In the genomic region with DNA sequence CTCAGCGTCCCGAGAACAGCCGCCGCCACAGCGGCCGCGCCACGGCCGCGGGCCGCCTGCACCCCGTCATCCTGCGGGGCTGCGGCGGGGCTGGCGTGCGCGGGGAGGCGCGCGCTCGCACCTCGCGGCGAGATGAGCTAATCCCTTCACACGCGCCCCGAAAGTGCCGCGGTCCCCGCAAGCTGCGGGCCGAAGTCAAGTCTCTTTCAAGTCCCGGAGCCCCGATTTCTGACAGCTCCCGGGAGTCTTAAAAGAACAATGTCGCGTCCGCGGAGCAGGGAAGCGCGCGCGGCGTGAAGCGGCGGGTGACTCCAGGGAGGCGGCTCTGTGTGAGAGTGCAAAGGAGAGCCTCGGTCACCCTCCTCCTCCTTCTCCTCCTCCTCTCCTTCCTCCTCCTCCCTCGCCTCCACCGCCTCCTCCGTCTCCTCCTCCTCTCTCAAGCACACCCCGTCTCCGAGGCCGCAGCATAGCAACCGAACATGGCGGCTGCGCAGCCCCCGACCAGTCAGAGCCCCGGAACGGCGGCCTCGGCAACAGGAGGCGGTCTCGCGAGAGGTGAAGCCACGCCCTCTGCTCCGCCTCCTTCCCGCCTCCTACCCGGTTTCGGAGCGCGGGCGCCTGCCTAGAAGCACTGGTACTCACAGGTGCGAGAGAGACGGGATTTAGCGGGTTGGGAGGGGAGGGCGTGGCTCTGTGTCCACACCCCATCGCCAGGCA, we compare ENCODE assay signal across 8 mouse cellular contexts. TPM values are rescaled to one million over a fixed set of nuclear protein-coding genes. Genes with fewer than 3 reads are reported as not detected.
A peak's percentile ranks its signal among the peaks of the same experiment; 100 is the strongest.
DNase-seq lines count a peak whose midpoint lies in the region; ATAC-seq lines count a peak whose summit lies in the region.

A gene (minus strand): TSS at position 579 of the 717 bp plus-strand sequence.

- H3K9ac ChIP-seq in lung, embryonic 16.5 days (ENCODE audit: low read length) = peak within 1 kb of the TSS; percentile 87

- peak; percentile 98 for ATAC-seq in hematopoietic stem cell, adult 5-6 weeks (replicated peaks in 1 of 2; ENCODE audit: insufficient read depth in 1 of 2, low FRiP score in 2 of 2, low TSS enrichment in 1 of 2, low read depth in 1 of 2, poor library complexity in 2 of 2, severe bottlenecking in 2 of 2)
- peak; percentile 100 for ATAC-seq in lung, embryonic 16.5 days (ENCODE audit: low read depth)

- H3K4me1 ChIP-seq in lung, embryonic 16.5 days (replicated peaks; ENCODE audit: control insufficient read depth, insufficient read depth, low read length) = peaks cover 9% of the 10 kb centered on the region; the same call in 1 of the 2 replicates

- DNase-seq in MEL-GATA-1-ER (ENCODE audit: extremely low read depth, low read depth) = peak; percentile 95
- peak; percentile 99 for DNase-seq in cerebellum, adult 8-10 months
- peak; percentile 99 for DNase-seq in forelimb bud, embryonic 11.5 days (ENCODE audit: low read depth, low spot score)
- DNase-seq in layer of hippocampus, adult 9-10 months (ENCODE audit: low spot score) = peak; percentile 88
- DNase-seq in ovary, postnatal 10 days (ENCODE audit: low spot score) = peak; percentile 92
- peak; percentile 98 to 99 for DNase-seq in thymus, postnatal 10 days (ENCODE audit: low spot score in 2 of 2)

- H3K4me2 ChIP-seq in lung, embryonic 16.5 days (ENCODE audit: low read depth, low read length) = peak within 1 kb of the TSS; percentile 80

- H3K27me3 ChIP-seq in lung, embryonic 16.5 days (ENCODE audit: control insufficient read depth, insufficient read depth, low read depth, low read length) = no peaks in the 10 kb centered on the region

- H3K9me3 ChIP-seq in lung, embryonic 16.5 days (ENCODE audit: control insufficient read depth, low read length) = no peaks in the 10 kb centered on the region

- H3K27ac ChIP-seq in lung, embryonic 16.5 days (ENCODE audit: low read length) = peak within 1 kb of the TSS; percentile 90

- H3K4me3 ChIP-seq in lung, embryonic 16.5 days (ENCODE audit: low read length) = peak within 1 kb of the TSS; percentile 91

- under 1% methylated on average over 72 of the region's 79 CpGs for WGBS in lung, embryonic 16.5 days

- H3K36me3 ChIP-seq in lung, embryonic 16.5 days (ENCODE audit: control insufficient read depth, insufficient read depth, low read length) = no peaks in the 10 kb centered on the region

RNA-seq across cellular contexts. Expression of the gene that starts here (rescaled TPM):
- total RNA-seq in hematopoietic stem cell, adult 5-6 weeks (2017) = 17.0 and 22.1 TPM in 2 replicates
- 4.4 and 6.5 TPM in 2 replicates for polyA plus RNA-seq in lung, embryonic 16.5 days (2015; fragmentation: Nextera tagmentation; extraction: Ambion mirVana)

Comparison
In these comparisons a context has a peak if more than half of its experiments do, and no peak if none do; other contexts are left out.
1. Peak in every context shown above with its lines: DNase-seq, ATAC-seq, H3K4me3 ChIP-seq and H3K27ac ChIP-seq.